Mouse (Mus musculus): Measurements from ENCODE around the gene C530008M17Rik. TPM values are rescaled to one million over a fixed set of nuclear protein-coding genes. Genes with fewer than 3 reads are reported as not detected.

C530008M17Rik gene
- total RNA-seq, 2 experiments from 2014 or later, result 282 to 293 TPM

DNA sequence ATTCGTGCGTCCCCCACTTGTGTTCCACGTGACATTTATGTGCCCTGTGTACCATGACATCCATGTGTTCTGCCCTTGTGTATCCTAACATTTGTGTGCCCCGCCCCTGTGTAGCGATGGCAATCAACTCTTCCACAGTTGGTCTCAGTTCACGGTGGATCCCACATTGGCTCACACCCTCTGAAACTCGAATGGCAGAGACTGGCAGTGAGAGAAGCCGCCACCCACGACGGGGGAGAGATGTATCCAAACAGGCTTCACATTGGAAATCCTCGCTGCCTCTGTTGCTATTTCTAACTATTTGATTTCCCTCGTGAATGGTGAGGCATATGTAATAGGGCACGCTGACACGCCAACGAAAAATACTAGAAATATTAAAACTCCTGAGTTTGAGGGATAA lies 161.4 kb downstream of the C530008M17Rik start:
- intact Hi-C loops (cut with DNase I), result no loop called here
- DNase-seq, result no peak

GRCm38 (mm10) chr5:76818807-76819206 lies 162.5 kb downstream of the C530008M17Rik start:
- intact Hi-C loops (cut with DNase I), result no loop called here
- no peak for DNase-seq

- DNase-seq, result no peak
- intact Hi-C loops (cut with DNase I), result no loop called here
These were observed 165.8 kb downstream of the C530008M17Rik start for GRCm38 (mm10) chr5:76822097-76822496.

DNA sequence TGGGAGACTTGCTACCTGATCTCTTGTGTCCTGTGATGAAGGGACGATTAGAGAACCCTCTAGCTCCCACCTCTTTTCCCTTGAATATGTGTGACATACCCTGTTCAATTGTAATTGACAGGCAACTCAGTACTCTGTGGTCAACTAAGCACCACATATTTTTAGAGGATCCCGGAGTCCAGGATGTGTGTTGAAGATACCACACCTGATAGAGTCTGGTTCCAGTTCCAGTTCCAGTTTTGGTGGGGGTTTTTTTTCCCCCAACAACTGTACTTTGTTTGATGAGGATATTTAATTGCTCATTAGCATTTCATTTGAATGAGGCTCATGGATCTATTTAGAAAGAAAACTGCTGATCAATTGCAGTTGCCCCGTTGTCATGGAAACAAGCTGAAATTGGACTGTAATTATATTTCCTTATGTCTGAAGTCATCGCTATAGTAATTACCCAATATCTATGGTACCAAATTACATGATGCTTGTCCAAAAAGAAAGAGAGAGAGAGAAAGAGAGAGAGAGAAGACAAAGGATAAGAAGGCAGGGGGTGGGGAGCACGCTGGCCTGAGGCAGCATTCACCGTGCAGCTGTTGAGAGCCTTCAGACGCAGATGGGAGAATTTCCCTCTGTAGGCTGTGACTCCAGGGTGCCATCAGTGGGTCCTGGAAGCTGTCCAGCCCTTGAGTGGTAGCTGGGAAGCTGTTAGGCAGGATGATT lies 172.4 kb downstream of the C530008M17Rik start:
- DNase-seq, result peak; percentile 42
- intact Hi-C loops (cut with DNase I), result no loop called here

- no peak for DNase-seq
- intact Hi-C loops (cut with DNase I), result no loop called here
These were observed 176.4 kb downstream of the C530008M17Rik start for GRCm38 (mm10) chr5:76832529-76833210.

GRCm38 (mm10) chr5:76837018-76837417 lies 180.7 kb downstream of the C530008M17Rik start:
- no peak for DNase-seq
- intact Hi-C loops (cut with DNase I), result no loop called here

GRCm38 (mm10) chr5:76839786-76840185 lies 183.5 kb downstream of the C530008M17Rik start:
- DNase-seq, result no peak
- intact Hi-C loops (cut with DNase I), result loop anchor here (5.0 to 10.0 kb wide), 2 partner anchors 75 to 252 kb away; partner anchors contain the start of gene Cep135

DNA sequence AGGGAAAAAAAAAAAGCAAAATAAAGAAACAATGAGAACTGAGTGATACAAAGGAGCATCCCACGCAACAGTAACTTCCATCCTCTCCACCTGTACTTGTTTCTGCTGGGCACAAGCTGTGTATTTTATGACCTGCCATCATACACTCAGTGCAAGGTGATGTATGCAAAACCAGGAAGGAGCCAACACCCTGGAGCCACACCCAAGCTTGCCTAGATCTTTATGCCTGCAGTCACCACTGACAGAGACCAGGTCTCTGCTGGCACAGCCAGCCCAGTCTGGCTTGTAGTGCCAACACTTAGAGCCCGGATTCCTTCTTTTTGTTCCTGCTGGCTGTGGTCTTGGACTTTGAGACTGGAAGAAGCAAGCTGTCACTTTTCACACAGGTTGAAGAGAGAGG lies 185.5 kb downstream of the C530008M17Rik start:
- intact Hi-C loops (cut with DNase I), result loop anchor here (5.0 to 10.0 kb wide), 2 partner anchors 77 to 255 kb away; partner anchors contain the start of gene Cep135
- no peak for DNase-seq

DNA sequence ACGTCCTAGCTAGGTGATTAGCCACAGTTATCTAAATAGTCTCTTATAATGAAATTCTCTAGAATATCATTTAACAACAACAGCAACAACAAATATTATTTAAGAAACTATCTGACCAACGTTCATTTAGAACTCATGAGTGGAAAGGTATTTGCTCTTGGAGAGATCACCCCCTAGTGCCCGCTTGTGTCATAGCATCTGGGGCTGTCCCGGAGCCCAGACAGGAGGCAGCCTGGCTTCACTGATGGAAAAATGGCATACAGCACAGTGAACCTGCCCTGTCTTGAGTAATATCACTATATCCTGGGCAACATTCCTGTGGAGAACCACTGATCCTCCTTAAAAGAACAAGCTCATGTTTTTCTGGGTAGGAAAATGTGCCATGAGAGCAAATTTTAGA lies 187.1 kb downstream of the C530008M17Rik start:
- intact Hi-C loops (cut with DNase I), result loop anchor here (5.0 to 10.0 kb wide), 2 partner anchors 79 to 256 kb away; partner anchors contain the start of gene Cep135

DNA sequence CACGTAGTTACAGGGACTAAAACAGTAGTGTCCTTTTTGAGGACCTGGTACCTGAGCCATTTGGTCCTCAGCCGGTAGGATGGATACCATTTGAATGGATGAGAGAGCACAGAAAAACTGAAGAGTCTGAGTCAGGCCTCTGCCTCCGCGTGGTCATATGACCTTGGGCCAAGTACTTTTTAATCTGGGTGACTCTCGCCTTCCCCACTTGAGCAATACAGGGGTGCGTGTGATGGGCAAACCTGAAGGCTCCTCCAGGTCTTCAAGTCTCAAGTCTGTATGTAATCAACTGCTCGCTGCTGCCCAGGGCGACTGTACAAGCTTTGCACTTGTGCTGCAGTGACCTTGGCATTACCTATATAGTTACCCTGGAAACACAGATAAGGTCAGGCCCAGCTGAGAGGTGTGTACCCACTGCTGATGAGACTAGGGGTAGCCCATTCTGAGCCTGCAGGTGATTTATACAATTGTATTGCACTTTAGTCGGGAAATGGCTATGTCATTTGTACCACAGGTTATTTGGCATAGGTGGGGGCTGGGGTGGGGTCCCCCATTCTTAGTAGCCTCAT lies 187.6 kb downstream of the C530008M17Rik start:
- DNase-seq, result no peak
- intact Hi-C loops (cut with DNase I), result loop anchor here (5.0 to 10.0 kb wide), 2 partner anchors 79 to 257 kb away; partner anchors contain the start of gene Cep135

More for the DNA sequence above, 187.1 kb downstream of the C530008M17Rik start:
- DNase-seq, result peak; percentile 77

DNA sequence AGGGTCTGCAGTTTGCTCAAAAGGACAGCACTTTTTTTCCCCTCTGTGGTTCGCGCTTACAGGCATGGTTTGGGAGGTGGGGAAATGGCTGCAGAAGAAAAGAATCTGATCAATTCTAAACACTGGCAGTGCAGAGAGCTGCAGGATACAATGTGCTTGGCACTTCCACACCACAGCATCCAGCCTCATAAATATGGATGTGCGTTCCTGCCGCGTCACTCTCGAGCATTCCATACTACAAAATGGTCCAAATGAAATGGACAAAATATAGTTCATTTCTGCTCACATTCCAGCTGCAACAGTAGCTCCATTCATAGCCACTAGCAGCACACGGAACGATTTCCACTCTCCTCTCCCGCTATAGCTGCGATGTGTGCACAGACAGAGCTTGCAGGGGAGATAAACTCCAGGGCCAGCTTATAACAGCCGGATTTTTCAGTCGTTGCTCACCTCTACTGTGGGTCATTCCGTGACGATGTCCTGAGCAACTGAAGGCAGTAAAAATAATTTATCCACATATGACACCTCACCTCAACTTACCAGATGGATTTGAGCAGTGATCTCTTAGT lies 188.4 kb downstream of the C530008M17Rik start:
- DNase-seq, result no peak
- intact Hi-C loops (cut with DNase I), result loop anchor here (5.0 to 10.0 kb wide), 3 partner anchors 80 to 257 kb away; partner anchors contain the start of genes C530008M17Rik and Cep135

GRCm38 (mm10) chr5:76847106-76847505 lies 190.8 kb downstream of the C530008M17Rik start:
- no peak for DNase-seq
- intact Hi-C loops (cut with DNase I), result loop anchor here (5.0 to 10.0 kb wide), 2 partner anchors 82 to 190 kb away; partner anchors contain the start of gene C530008M17Rik

- no peak for DNase-seq
- intact Hi-C loops (cut with DNase I), result no loop called here
These were observed 195.0 kb downstream of the C530008M17Rik start for GRCm38 (mm10) chr5:76851316-76851715.

- peak; percentile 89 for DNase-seq
- intact Hi-C loops (cut with DNase I), result no loop called here
These were observed 197.2 kb downstream of the C530008M17Rik start for GRCm38 (mm10) chr5:76853549-76853948.

GRCm38 (mm10) chr5:76855829-76856600 lies 199.7 kb downstream of the C530008M17Rik start:
- no peak for DNase-seq
- intact Hi-C loops (cut with DNase I), result no loop called here

DNA sequence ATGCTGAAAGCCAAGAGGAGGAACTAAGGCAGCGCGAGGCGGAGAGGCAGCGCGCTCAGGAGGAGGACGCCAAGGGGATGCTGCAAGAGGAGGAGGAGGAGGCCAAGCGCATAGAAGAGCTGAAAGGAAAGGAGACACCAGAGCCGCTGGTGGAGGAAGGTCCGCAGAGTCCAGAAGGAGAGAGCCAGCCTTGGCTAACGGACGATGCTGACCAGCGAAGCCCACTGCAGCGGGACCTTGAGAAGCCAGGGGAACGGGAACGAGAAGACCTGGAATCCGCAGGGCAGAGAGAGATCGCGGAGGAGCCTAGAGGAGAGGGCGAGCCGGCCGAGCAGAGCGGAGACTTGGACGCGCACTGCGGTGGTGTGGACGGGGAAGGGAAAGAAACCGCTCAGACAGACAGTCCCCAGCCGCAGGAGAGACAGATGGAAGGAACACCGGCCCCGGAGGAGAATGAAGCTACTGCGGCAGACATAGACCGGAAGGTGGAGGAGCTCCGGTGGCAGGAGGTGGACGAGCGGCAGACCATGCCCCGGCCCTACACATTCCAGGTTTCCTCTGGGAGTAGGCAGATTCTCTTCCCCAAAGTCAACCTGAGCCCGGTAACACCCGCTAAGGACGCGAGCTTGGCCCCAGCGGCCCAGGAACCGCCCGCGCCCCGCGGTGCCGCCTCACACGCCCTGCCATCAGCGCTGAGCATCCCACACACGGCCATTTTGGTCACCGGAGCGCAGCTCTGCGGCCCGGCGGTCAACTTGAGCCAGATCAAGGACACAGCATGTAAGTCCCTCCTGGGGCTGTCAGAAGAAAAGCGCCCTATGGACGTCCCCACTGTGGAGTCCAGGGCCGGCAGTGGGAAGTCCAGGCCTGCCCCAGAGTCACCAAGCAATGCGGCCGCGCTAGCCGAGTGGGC lies 201.0 kb downstream of the C530008M17Rik start:
- no peak for DNase-seq
- intact Hi-C loops (cut with DNase I), result no loop called here

GRCm38 (mm10) chr5:76858444-76858843 lies 202.1 kb downstream of the C530008M17Rik start:
- no peak for DNase-seq
- intact Hi-C loops (cut with DNase I), result no loop called here

DNA sequence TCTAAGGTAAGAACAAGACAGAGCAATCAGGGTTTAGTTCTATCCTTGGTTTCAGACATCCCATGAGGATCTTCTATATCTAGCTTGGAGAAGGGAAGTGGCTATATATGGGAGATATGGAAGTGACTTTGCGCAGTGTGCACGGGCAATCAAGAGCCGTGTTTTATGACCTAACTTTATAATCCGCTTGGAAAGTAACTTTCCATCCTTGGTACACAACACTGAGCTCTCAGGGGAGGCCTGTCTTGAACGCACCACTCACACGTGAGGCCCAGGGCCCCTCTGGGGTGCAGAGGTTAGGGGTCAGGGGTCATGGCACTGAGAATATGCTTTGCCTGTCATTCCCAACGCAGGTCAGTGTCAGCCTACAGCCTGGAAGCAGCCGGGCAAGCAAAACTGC lies 210.5 kb downstream of the C530008M17Rik start:
- intact Hi-C loops (cut with DNase I), result no loop called here
- no peak for DNase-seq

DNA sequence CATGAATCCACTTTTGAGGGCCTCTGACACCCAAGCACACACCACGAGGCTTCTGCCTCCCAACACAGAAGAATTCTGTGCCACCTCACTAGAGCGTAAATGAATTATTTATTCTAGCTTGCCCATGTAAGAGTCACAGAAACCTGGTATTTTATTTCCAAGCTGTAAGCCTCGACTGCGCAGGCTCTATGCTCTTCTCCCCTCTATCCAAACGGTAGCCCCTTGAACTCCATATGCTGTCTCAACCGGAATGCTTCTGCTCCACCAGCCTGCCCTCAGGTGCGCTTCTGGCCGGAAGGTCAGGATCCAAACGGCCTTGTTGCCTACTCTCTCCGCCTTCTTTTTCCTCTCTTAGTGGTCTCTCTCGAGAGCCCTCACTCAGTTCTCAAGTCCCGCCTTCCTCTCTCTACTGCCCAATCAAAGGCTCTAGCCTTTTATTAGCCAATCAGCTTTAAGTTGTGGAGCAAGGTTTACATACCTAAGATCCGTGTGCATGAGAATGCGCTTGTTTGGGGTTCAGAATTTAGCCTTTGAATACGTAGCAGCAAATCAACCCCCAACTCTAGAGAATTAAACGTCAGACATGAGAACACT lies 212.5 kb downstream of the C530008M17Rik start:
- intact Hi-C loops (cut with DNase I), result no loop called here
- no peak for DNase-seq
